ENCODE assay signal across 7 mouse cellular contexts in the genomic region with DNA sequence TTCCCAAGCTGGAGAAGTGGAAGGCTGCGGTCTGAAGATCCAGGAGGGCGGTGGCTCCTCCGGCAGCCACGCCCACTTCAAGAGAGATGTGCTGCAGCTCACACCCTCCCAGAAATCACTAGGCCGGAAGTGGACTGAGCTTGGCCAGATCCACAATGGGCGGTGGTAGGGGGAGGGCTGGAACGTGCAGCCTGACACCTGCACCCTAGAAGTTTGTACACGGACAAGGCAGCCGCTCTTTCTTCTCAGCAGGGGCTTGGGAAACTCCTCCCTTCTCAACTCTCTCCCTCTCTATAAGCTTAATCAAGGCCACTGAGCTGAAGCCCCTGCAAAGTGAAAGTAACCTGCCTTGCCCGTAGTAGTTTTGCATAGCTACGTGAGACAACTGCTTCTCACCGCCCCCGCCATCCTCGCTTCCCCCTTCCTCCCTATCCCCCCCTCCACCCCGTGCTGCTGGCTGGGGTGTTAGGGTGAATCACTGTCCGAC.
A peak's percentile ranks its signal among the peaks of the same experiment; 100 is the strongest.
DNase-seq lines count a peak whose midpoint lies in the region; ATAC-seq and TF ChIP-seq lines count a peak whose summit lies in the region.

No protein-coding gene starts in this region.

- H3K4me1 ChIP-seq in bone marrow macrophage, adult 2 months (ENCODE audit: control insufficient read depth, insufficient read depth, low read length), result peaks cover 47% of the 10 kb centered on the region
- H3K4me1 ChIP-seq in forebrain, embryonic 15.5 days, result peaks cover 9% of the 10 kb centered on the region
- H3K4me1 ChIP-seq in hindbrain, embryonic 11.5 days (replicated peaks; ENCODE audit: control insufficient read depth, insufficient read depth, low read length), result no peaks in the 10 kb centered on the region
- H3K4me1 ChIP-seq in limb, embryonic 15.5 days, result peaks cover 23% of the 10 kb centered on the region
- no peaks in the 10 kb centered on the region for H3K4me1 ChIP-seq in midbrain, embryonic 16.5 days (ENCODE audit: control insufficient read depth, insufficient read depth, low read length)
- H3K4me1 ChIP-seq in stomach, embryonic 16.5 days (ENCODE audit: control insufficient read depth, insufficient read depth, low read length), result peaks cover 11% of the 10 kb centered on the region

- H3K9ac ChIP-seq in forebrain, embryonic 15.5 days (replicated peaks), result peak overlapping the region; percentile 43
- peak overlapping the region; percentile 32 for H3K9ac ChIP-seq in hindbrain, embryonic 11.5 days (ENCODE audit: low read depth, low read length)
- peak overlapping the region; percentile 14; the same call in 1 of the 2 replicates for H3K9ac ChIP-seq in limb, embryonic 15.5 days
- H3K9ac ChIP-seq in midbrain, embryonic 16.5 days (ENCODE audit: low read depth, low read length), result peak overlapping the region; percentile 8; the same call in 1 of the 2 replicates
- peak overlapping the region; percentile 59 for H3K9ac ChIP-seq in stomach, embryonic 16.5 days (ENCODE audit: low read length)

- no peak; the same call in 1 of the 2 replicates for TF ChIP-seq POLR2A in bone marrow macrophage, adult 2 months (IDR thresholded peaks at IDR 0.05; ENCODE audit: borderline replicate concordance, low read depth, low read length)

- DNase-seq in MEL-GATA-1-ER (ENCODE audit: extremely low read depth, low read depth), result peak; percentile 78
- peak; percentile 71 for DNase-seq in hindbrain, embryonic 11.5 days (ENCODE audit: low spot score)

- 3% methylated on average over 16 of the region's 16 CpGs for WGBS in forebrain, embryonic 15.5 days
- WGBS in hindbrain, embryonic 11.5 days, result 6% methylated on average over 16 of the region's 16 CpGs
- 1% methylated on average over 16 of the region's 16 CpGs for WGBS in limb, embryonic 15.5 days
- WGBS in midbrain, embryonic 16.5 days, result 6% methylated on average over 16 of the region's 16 CpGs
- WGBS in stomach, embryonic 16.5 days, result 2% methylated on average over 16 of the region's 16 CpGs

- peak overlapping the region; percentile 62 for H3K4me3 ChIP-seq in bone marrow macrophage, adult 2 months (ENCODE audit: insufficient read depth, low read length)
- peak overlapping the region; percentile 35 for H3K4me3 ChIP-seq in forebrain, embryonic 15.5 days
- H3K4me3 ChIP-seq in hindbrain, embryonic 11.5 days (ENCODE audit: low read depth, low read length), result peak overlapping the region; percentile 31
- peak overlapping the region; percentile 47 for H3K4me3 ChIP-seq in limb, embryonic 15.5 days
- peak overlapping the region; percentile 26 for H3K4me3 ChIP-seq in midbrain, embryonic 16.5 days (ENCODE audit: low read depth, low read length)
- H3K4me3 ChIP-seq in stomach, embryonic 16.5 days (replicated peaks; ENCODE audit: low read length), result peak overlapping the region; percentile 46

- H3K36me3 ChIP-seq in forebrain, embryonic 15.5 days, result no peaks in the 10 kb centered on the region
- no peaks in the 10 kb centered on the region for H3K36me3 ChIP-seq in hindbrain, embryonic 11.5 days (ENCODE audit: control insufficient read depth, insufficient read depth, low read length)
- no peaks in the 10 kb centered on the region for H3K36me3 ChIP-seq in limb, embryonic 15.5 days
- no peaks in the 10 kb centered on the region for H3K36me3 ChIP-seq in midbrain, embryonic 16.5 days (ENCODE audit: control insufficient read depth, insufficient read depth, low read length)
- H3K36me3 ChIP-seq in stomach, embryonic 16.5 days (ENCODE audit: control insufficient read depth, insufficient read depth, low read length), result no peaks in the 10 kb centered on the region

- peak; percentile 82 for ATAC-seq in forebrain, embryonic 15.5 days (replicated peaks)
- ATAC-seq in hindbrain, embryonic 11.5 days (ENCODE audit: low FRiP score), result peak; percentile 89
- ATAC-seq in limb, embryonic 15.5 days (ENCODE audit: insufficient number of reproducible peaks, low FRiP score, low TSS enrichment, low read depth), result peak; percentile 83
- ATAC-seq in midbrain, embryonic 16.5 days, result peak; percentile 79
- peak; percentile 94 for ATAC-seq in stomach, embryonic 16.5 days (ENCODE audit: insufficient read depth, low FRiP score)

- no peaks in the 10 kb centered on the region for H3K9me3 ChIP-seq in forebrain, embryonic 15.5 days
- H3K9me3 ChIP-seq in hindbrain, embryonic 11.5 days (ENCODE audit: control insufficient read depth, low read length), result no peaks in the 10 kb centered on the region
- no peaks in the 10 kb centered on the region for H3K9me3 ChIP-seq in limb, embryonic 15.5 days
- H3K9me3 ChIP-seq in midbrain, embryonic 16.5 days (replicated peaks; ENCODE audit: control insufficient read depth, low read length, poor library complexity, severe bottlenecking), result no peaks in the 10 kb centered on the region
- H3K9me3 ChIP-seq in stomach, embryonic 16.5 days (replicated peaks; ENCODE audit: control insufficient read depth, low read length), result no peaks in the 10 kb centered on the region

- peak overlapping the region; percentile 51 for H3K4me2 ChIP-seq in forebrain, embryonic 15.5 days (replicated peaks)
- peak overlapping the region; percentile 46 for H3K4me2 ChIP-seq in hindbrain, embryonic 11.5 days (replicated peaks; ENCODE audit: low read depth, low read length)
- H3K4me2 ChIP-seq in limb, embryonic 15.5 days, result peak overlapping the region; percentile 64
- H3K4me2 ChIP-seq in midbrain, embryonic 16.5 days (ENCODE audit: low read length), result peak overlapping the region; percentile 54
- H3K4me2 ChIP-seq in stomach, embryonic 16.5 days (ENCODE audit: low read depth, low read length), result peak overlapping the region; percentile 58

- peak overlapping the region; percentile 58 for H3K27ac ChIP-seq in bone marrow macrophage, adult 2 months (ENCODE audit: insufficient read depth, low read depth, low read length)
- no peak overlapping the region for H3K27ac ChIP-seq in forebrain, embryonic 15.5 days (replicated peaks)
- H3K27ac ChIP-seq in hindbrain, embryonic 11.5 days (ENCODE audit: low read depth, low read length), result no peak overlapping the region
- H3K27ac ChIP-seq in limb, embryonic 15.5 days, result peak overlapping the region; percentile 68
- H3K27ac ChIP-seq in midbrain, embryonic 16.5 days (ENCODE audit: low read length), result no peak overlapping the region
- H3K27ac ChIP-seq in stomach, embryonic 16.5 days (ENCODE audit: low read length), result peak overlapping the region; percentile 74

- H3K27me3 ChIP-seq in forebrain, embryonic 15.5 days, result no peaks in the 10 kb centered on the region
- H3K27me3 ChIP-seq in hindbrain, embryonic 11.5 days (ENCODE audit: control insufficient read depth, insufficient read depth, low read length), result no peaks in the 10 kb centered on the region
- H3K27me3 ChIP-seq in limb, embryonic 15.5 days, result no peaks in the 10 kb centered on the region
- H3K27me3 ChIP-seq in midbrain, embryonic 16.5 days (ENCODE audit: control insufficient read depth, insufficient read depth, low read depth, low read length), result no peaks in the 10 kb centered on the region
- no peaks in the 10 kb centered on the region for H3K27me3 ChIP-seq in stomach, embryonic 16.5 days (ENCODE audit: control insufficient read depth, insufficient read depth, low read length)

- TF ChIP-seq CTCF in bone marrow macrophage, adult 2 months (IDR thresholded peaks at IDR 0.05; ENCODE audit: low read depth, low read length), result no peak

Comparison
In these comparisons a context has a peak if more than half of its experiments do, and no peak if none do; other contexts are left out.
1. H3K27ac ChIP-seq: peak in bone marrow macrophage, adult 2 months (single experiment), limb, embryonic 15.5 days (single experiment) and stomach, embryonic 16.5 days (single experiment); none in forebrain, embryonic 15.5 days (single experiment), hindbrain, embryonic 11.5 days (single experiment) and midbrain, embryonic 16.5 days (single experiment).
2. H3K9ac ChIP-seq: peak in every context shown above with its lines; median percentile 59 in stomach, embryonic 16.5 days; 43 in forebrain, embryonic 15.5 days; 32 in hindbrain, embryonic 11.5 days; 14 in limb, embryonic 15.5 days; 8 in midbrain, embryonic 16.5 days.
3. Peak in every context shown above with its lines, with median percentiles within 50 percentile points of each other: H3K4me3 ChIP-seq, ATAC-seq and H3K4me2 ChIP-seq.